Mouse (Mus musculus) stomach, embryonic 15.5 days (tissue): ENCODE results near the gene Tmem266. TPM values are rescaled to one million over a fixed set of nuclear protein-coding genes. Genes with fewer than 3 reads are reported as not detected.
A peak's percentile ranks its signal among the peaks of the same experiment; 100 is the strongest.

Source experiments
- ATAC-seq: fragments of 200-750 bp; cut with Nextera tagmentation; 2 replicates; pipeline ENCODE4 v1.8.0; 2017; ENCODE audit warnings: low read depth, moderate number of reproducible peaks, moderate TSS enrichment; ENCODE audit not compliant: insufficient read depth, low FRiP score
- H3K27ac ChIP-seq: fragments of 300-500 bp; sonication (generic); 2 replicates; pipeline ENCODE4 v1.5.1; 2015; ENCODE audit warnings: mild to moderate bottlenecking, inconsistent platforms
- H3K27me3 ChIP-seq: fragments of 300-500 bp; sonication (generic); replicated peaks from 2 replicates; pipeline ENCODE4 v1.6.1; 2015; ENCODE audit warnings: inconsistent platforms
- H3K36me3 ChIP-seq: fragments of 300-500 bp; sonication (generic); 2 replicates; pipeline ENCODE4 v1.6.1; 2015; ENCODE audit warnings: inconsistent platforms
- H3K4me1 ChIP-seq: fragments of 300-500 bp; sonication (generic); 2 replicates; pipeline ENCODE4 v1.6.1; 2015; ENCODE audit warnings: inconsistent platforms
- H3K4me2 ChIP-seq: fragments of 300-500 bp; sonication (generic); 2 replicates; pipeline ENCODE4 v1.6.1; 2015; ENCODE audit warnings: mild to moderate bottlenecking, inconsistent platforms
- H3K4me3 ChIP-seq: fragments of 300-500 bp; sonication (generic); replicated peaks from 2 replicates; pipeline ENCODE4 v1.5.1; 2015; ENCODE audit warnings: inconsistent platforms
- H3K9ac ChIP-seq: fragments of 300-500 bp; sonication (generic); 2 replicates; pipeline ENCODE4 v1.6.1; 2015; ENCODE audit warnings: inconsistent platforms
- H3K9me3 ChIP-seq: fragments of 300-500 bp; sonication (generic); 2 replicates; pipeline ENCODE4 v1.6.1; 2016; ENCODE audit warnings: inconsistent platforms
- WGBS: fragments of 180-500 bp; shearing (Covaris S2); methylation state at CpG from one replicate; pipeline ENCODE4 v1.1.7; 2015; 5-methylcytosine and 5-hydroxymethylcytosine counted together
- polyA plus RNA-seq: library from polyadenylated mRNA; unstranded; fragments of >200 nt; fragmentation: Nextera tagmentation; extraction: Ambion mirVana; gene quantifications from 2 replicates; pipeline ENCODE4 v1.2.1, GENCODE M21; 2015

Gene Tmem266
- polyA plus RNA-seq, 1 experiment from 2014 or later: 1.3 TPM

DNA sequence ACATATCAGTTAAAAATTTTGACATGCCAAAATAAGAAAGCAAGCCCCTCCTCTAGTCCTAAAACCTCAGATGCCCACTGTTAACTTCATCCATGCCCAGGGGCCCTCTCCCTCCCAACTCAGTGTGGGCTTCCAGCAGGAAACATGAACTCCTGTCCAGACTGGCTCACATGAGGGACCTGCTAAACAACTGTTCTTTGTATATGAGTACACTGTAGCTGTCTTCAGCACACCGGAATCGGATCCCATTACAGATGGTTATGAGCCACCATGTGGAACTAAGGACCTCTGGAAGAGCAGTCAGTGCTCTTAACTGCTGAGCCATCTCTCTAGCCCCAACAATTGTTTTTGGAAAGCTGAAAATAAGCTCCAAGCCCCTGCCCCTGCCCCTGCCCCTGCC, 80.1 kb downstream of the Tmem266 start:
- WGBS: 47% methylated on average over 2 of the region's 2 CpGs

DNA sequence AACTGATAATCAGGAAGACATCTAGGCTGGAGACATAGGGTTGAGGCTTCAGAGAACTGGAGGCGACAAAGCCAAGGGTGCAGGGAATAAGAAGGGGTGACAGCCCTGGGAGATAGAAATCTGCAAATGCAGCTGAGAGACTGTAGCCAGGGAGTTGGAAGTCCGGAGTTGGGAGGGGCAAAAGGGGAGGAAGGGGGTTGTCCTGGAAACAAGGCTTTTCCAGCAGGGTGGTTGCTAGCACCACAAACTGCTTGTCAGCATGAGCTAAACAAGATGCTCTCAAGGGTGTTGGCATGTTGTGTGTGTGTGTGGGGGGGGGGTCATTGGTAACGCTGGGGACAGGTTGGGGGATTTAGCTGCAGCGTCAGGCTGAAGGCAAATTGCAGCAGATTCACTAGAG, 82.1 kb downstream of the Tmem266 start:
- H3K9me3 ChIP-seq: no peaks in the 10 kb centered on the region
- no peaks in the 10 kb centered on the region for H3K36me3 ChIP-seq
- WGBS: 29% methylated on average over 4 of the region's 4 CpGs
- no peaks in the 10 kb centered on the region; the same call in 1 of the 2 replicates for H3K4me1 ChIP-seq
- no peak overlapping the region for H3K4me2 ChIP-seq
- H3K27me3 ChIP-seq: no peaks in the 10 kb centered on the region
- H3K9ac ChIP-seq: no peak overlapping the region
- H3K4me3 ChIP-seq: no peak overlapping the region
- H3K27ac ChIP-seq: no peak overlapping the region
- no peak for ATAC-seq

More for the DNA sequence above, 80.1 kb downstream of the Tmem266 start:
- no peak overlapping the region for H3K4me2 ChIP-seq
- H3K9me3 ChIP-seq: no peaks in the 10 kb centered on the region
- H3K4me1 ChIP-seq: no peaks in the 10 kb centered on the region; the same call in 1 of the 2 replicates
- no peaks in the 10 kb centered on the region for H3K36me3 ChIP-seq
- H3K27ac ChIP-seq: no peak overlapping the region
- H3K9ac ChIP-seq: no peak overlapping the region
- ATAC-seq: no peak
- H3K27me3 ChIP-seq: no peaks in the 10 kb centered on the region
- H3K4me3 ChIP-seq: no peak overlapping the region

DNA sequence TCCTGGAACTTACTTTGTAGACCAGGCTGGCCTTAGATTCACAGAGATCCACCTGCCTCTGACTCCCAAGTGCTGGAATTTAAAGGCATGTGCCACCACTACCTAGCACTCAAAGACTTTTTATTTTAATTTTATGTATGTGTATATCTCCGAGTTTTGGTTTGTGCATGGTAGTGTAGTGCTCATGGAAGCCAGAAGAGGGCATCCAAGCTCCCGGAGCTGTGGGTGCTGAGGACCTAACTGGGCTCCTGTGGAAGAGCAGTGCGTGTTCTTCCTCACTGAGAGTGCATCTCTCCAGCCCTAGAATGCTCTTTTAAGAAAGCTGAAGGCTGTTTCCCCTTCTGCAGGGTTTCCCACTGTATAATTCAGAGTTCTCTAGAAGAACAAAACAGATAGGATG, 83.1 kb downstream of the Tmem266 start:
- WGBS: 47% methylated on average over 3 of the region's 3 CpGs
- Histone ChIP-seq H3K4me3 (no peak overlapping the region), H3K4me1 (no peaks in the 10 kb centered on the region; the same call in 1 of the 2 replicates), H3K27me3 (no peaks in the 10 kb centered on the region), H3K27ac (no peak overlapping the region), H3K36me3 (no peaks in the 10 kb centered on the region), H3K4me2 (no peak overlapping the region), H3K9me3 (no peaks in the 10 kb centered on the region), H3K9ac (no peak overlapping the region)
- ATAC-seq: no peak

- no peak overlapping the region for H3K4me2 ChIP-seq
- no peaks in the 10 kb centered on the region; the same call in 1 of the 2 replicates for H3K4me1 ChIP-seq
- ATAC-seq: no peak
- H3K27me3 ChIP-seq: no peaks in the 10 kb centered on the region
- H3K36me3 ChIP-seq: no peaks in the 10 kb centered on the region
- 36% methylated on average over 6 of the region's 6 CpGs for WGBS
- no peak overlapping the region for H3K9ac ChIP-seq
- no peak overlapping the region for H3K4me3 ChIP-seq
- H3K9me3 ChIP-seq: no peaks in the 10 kb centered on the region
- no peak overlapping the region for H3K27ac ChIP-seq
Observed at GRCm38 (mm10) chr9:55410430-55410829, 83.7 kb downstream of the Tmem266 start.

GRCm38 (mm10) chr9:55411154-55411553, 84.4 kb downstream of the Tmem266 start:
- H3K4me1 ChIP-seq: no peaks in the 10 kb centered on the region; the same call in 1 of the 2 replicates
- H3K27me3 ChIP-seq: no peaks in the 10 kb centered on the region
- H3K4me3 ChIP-seq: no peak overlapping the region
- no peaks in the 10 kb centered on the region for H3K9me3 ChIP-seq
- 0 out of 2 replicates have a peak overlapping the region, but pooled peaks have one; percentile 31 for H3K27ac ChIP-seq
- H3K36me3 ChIP-seq: no peaks in the 10 kb centered on the region
- H3K4me2 ChIP-seq: no peak overlapping the region
- no peak overlapping the region for H3K9ac ChIP-seq
- ATAC-seq: no peak
- 43% methylated on average over 6 of the region's 6 CpGs for WGBS

- no peaks in the 10 kb centered on the region for H3K9me3 ChIP-seq
- no peak overlapping the region for H3K9ac ChIP-seq
- no peaks in the 10 kb centered on the region for H3K27me3 ChIP-seq
- no peaks in the 10 kb centered on the region for H3K4me1 ChIP-seq
- no peak for ATAC-seq
- WGBS: 93% methylated on average over 3 of the region's 3 CpGs
- no peak overlapping the region for H3K4me3 ChIP-seq
- H3K4me2 ChIP-seq: no peak overlapping the region
- no peak overlapping the region for H3K27ac ChIP-seq
- H3K36me3 ChIP-seq: peaks cover 3% of the 10 kb centered on the region; the same call in 1 of the 2 replicates
Observed at GRCm38 (mm10) chr9:55421786-55422185, 95.1 kb downstream of the Tmem266 start.

GRCm38 (mm10) chr9:55423451-55424424, 97.0 kb downstream of the Tmem266 start:
- H3K4me3 ChIP-seq: no peak overlapping the region
- H3K36me3 ChIP-seq: peaks cover 3% of the 10 kb centered on the region; the same call in 1 of the 2 replicates
- H3K27me3 ChIP-seq: no peaks in the 10 kb centered on the region
- WGBS: 60% methylated on average over 14 of the region's 14 CpGs
- H3K4me2 ChIP-seq: no peak overlapping the region
- no peaks in the 10 kb centered on the region for H3K9me3 ChIP-seq
- no peaks in the 10 kb centered on the region for H3K4me1 ChIP-seq
- H3K27ac ChIP-seq: no peak overlapping the region; the same call in 1 of the 2 replicates
- H3K9ac ChIP-seq: no peak overlapping the region
- ATAC-seq: peak; percentile 64

- Histone ChIP-seq H3K4me2 (no peak overlapping the region), H3K9me3 (no peaks in the 10 kb centered on the region)
Observed at GRCm38 (mm10) chr9:55425271-55425810, 98.6 kb downstream of the Tmem266 start.

GRCm38 (mm10) chr9:55429242-55429975, 102.7 kb downstream of the Tmem266 start:
- peaks cover 3% of the 10 kb centered on the region for H3K4me1 ChIP-seq
- H3K36me3 ChIP-seq: no peaks in the 10 kb centered on the region
- H3K9ac ChIP-seq: no peak overlapping the region
- no peak overlapping the region; the same call in 1 of the 2 replicates for H3K4me3 ChIP-seq
- ATAC-seq: peak; percentile 51; the same call in 1 of the 2 replicates
- WGBS: 27% methylated on average over 12 of the region's 12 CpGs
- H3K27ac ChIP-seq: peak overlapping the region; percentile 32; the same call in 1 of the 2 replicates
- peak overlapping the region; percentile 31 for H3K4me2 ChIP-seq
- H3K27me3 ChIP-seq: no peaks in the 10 kb centered on the region
- no peaks in the 10 kb centered on the region for H3K9me3 ChIP-seq

More at GRCm38 (mm10) chr9:55425271-55425810, 98.6 kb downstream of the Tmem266 start:
- ATAC-seq: no peak
- no peak overlapping the region for H3K4me3 ChIP-seq
- no peaks in the 10 kb centered on the region for H3K27me3 ChIP-seq
- WGBS: 63% methylated on average over 7 of the region's 7 CpGs
- H3K36me3 ChIP-seq: peaks cover 3% of the 10 kb centered on the region; the same call in 1 of the 2 replicates
- no peak overlapping the region for H3K9ac ChIP-seq
- peaks cover 3% of the 10 kb centered on the region for H3K4me1 ChIP-seq
- no peak overlapping the region for H3K27ac ChIP-seq

DNA sequence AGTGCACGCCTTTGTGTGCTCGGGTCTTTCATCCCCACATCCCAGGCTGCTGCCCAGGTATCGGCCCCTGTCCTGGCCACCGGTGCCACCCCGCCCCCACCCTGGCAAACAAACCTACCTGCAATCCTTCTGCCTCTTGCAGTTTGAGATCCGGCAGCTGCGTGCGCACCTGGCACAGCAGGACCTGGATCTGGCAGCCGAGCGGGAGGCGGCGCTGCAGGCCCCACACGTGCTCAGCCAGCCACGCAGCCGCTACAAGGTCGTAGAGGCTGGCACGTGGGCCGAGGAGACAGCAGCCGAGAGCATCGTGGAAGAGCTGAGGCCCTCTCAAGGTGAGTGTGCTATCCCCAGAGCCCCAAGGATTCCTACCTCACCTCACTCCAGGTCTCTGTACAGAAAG, 103.4 kb downstream of the Tmem266 start:
- Histone ChIP-seq H3K27ac (0 out of 2 replicates have a peak overlapping the region, but pooled peaks have one; percentile 32), H3K36me3 (no peaks in the 10 kb centered on the region), H3K9ac (no peak overlapping the region), H3K27me3 (no peaks in the 10 kb centered on the region), H3K4me1 (peaks cover 3% of the 10 kb centered on the region), H3K4me2 (peak overlapping the region; percentile 31), H3K4me3 (no peak overlapping the region; the same call in 1 of the 2 replicates), H3K9me3 (no peaks in the 10 kb centered on the region)
- ATAC-seq: peak; percentile 44; the same call in 1 of the 2 replicates
- 22% methylated on average over 20 of the region's 20 CpGs for WGBS
